Mouse (Mus musculus): ENCODE results near the gene Fam227a. TPM values are rescaled to one million over a fixed set of nuclear protein-coding genes. Genes with fewer than 3 reads are reported as not detected.

The Fam227a gene
- polyA plus RNA-seq (2012; rRNA removed) = 7.5 and 7.9 TPM in 2 replicates
- polyA plus RNA-seq (2014; fragmentation: Nextera tagmentation; extraction: Ambion mirVana) = 1.3 and 2.0 TPM in 2 replicates

DNA sequence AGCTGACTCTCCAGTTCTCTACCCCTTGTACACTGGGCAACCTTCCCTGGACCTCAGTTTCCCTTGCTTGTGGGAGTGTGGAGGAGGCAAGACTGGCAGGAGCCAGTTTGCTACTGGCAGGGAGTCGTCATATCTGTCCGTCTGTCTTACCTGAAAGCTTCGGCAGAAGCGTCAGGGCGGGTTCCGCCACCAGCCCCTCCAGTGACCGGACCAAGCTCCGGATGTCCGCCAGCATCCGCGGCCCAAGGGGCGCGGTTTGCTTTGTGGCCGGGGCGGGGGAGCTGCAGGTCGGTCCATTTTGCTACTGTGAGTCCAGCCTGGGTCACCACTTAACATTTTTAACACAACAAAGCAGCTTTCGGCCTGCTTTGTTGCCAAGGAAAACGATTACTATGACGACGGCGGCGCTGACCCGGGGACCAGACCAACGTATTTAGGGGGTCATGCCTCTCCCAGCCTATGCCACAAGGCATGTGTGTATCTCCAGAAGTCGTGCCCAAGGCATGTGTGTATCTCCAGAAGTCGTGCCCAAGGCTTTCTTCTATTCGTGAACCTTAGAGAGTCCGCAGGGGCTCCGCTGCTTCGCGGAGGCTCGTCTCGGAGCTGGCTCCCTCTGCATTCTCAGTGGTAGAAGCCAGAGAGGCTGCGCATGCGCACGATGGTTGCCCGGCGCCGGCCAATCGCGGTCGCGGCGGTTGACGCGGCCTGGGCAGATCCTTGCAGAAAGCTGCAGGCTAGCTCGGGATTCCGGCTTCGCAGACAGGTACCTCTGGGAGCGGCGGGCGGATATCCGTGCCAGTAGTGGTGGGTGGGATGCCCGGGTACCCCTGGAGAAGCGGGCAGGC lies at the start of gene Fam227a, which contains the start of gene Cby1:
TSS of gene Fam227a (minus strand) at position 426 of the 845 bp plus-strand sequence.
TSS of gene Cby1 (plus strand) at position 669 of the 845 bp plus-strand sequence.
- no peaks in the 10 kb centered on the region for H3K9me3 ChIP-seq (ENCODE audit: control insufficient read depth, low read length)
- no peaks in the 10 kb centered on the region for H3K27me3 ChIP-seq (ENCODE audit: control insufficient read depth, insufficient read depth, low read length)
- no peaks in the 10 kb centered on the region; the same call in 1 of the 2 replicates for H3K36me3 ChIP-seq (ENCODE audit: control insufficient read depth, insufficient read depth, low read length)
- H3K4me1 ChIP-seq (ENCODE audit: control insufficient read depth, insufficient read depth, low read length) = peaks cover 6% of the 10 kb centered on the region; the same call in 1 of the 2 replicates
- peak within 1 kb of the TSS; percentile 83 for H3K4me3 ChIP-seq (replicated peaks; ENCODE audit: low read length)
- H3K4me2 ChIP-seq (replicated peaks; ENCODE audit: low read depth, low read length, severe bottlenecking) = peak within 1 kb of the TSS; percentile 87
- H3K9ac ChIP-seq (ENCODE audit: low read depth, low read length, severe bottlenecking) = peak within 1 kb of the TSS; percentile 74
- H3K27ac ChIP-seq (replicated peaks; ENCODE audit: low read depth, low read length) = peak within 1 kb of the TSS; percentile 95
- DNase-seq (ENCODE audit: low spot score) (peak; percentile 96), ATAC-seq (ENCODE audit: low FRiP score, low read depth) (peak; percentile 89)
- WGBS = under 1% methylated on average over 55 of the region's 55 CpGs
- TF ChIP-seq POLR2A (IDR thresholded peaks at IDR 0.05; ENCODE audit: borderline replicate concordance, extremely low read depth, insufficient read depth, insufficient read length) = 0 out of 2 replicates have a peak, but pooled peaks have one; percentile 59

GRCm38 (mm10) chr15:79708229-79708822 lies 49.6 kb upstream of the Fam227a start:
- TF ChIP-seq POLR2A (IDR thresholded peaks at IDR 0.05; ENCODE audit: borderline replicate concordance, extremely low read depth, insufficient read depth, insufficient read length) = no peak
- WGBS = 79% methylated on average over 4 of the region's 5 CpGs

DNA sequence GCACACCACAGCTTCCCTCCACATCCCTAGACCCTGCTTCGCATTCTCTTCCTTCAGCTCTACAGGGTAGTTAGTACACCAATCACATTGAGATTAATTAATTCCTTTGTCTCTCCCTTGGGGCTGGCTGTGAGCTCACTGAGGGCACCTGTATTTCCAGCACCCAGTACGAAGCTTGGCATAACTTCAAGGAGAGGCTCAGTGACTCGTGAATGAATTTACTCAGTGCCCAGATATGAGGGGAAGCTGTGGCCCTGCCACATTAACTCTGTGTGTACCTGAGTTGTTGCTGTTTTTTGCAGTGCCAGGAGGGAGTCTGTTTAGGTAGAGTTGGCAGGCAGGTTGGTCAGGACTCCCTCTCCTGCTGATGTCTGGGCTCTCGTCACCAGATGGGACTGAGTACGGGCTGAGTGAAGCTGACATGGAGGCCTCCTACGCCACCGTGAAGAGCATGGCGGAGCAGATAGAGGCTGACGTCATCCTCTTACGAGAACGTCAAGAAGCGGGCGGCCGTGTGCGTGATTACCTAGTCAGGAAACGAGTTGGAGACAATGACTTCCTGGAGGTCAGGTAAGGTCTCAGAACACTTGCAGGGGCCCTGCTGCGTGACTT lies 48.0 kb upstream of the Fam227a start:
- H3K4me3 ChIP-seq (replicated peaks; ENCODE audit: low read length) = no peak overlapping the region
- ATAC-seq (ENCODE audit: low FRiP score, low read depth) (no peak), DNase-seq (ENCODE audit: low spot score) (no peak)
- no peak overlapping the region for H3K4me2 ChIP-seq (replicated peaks; ENCODE audit: low read depth, low read length, severe bottlenecking)
- WGBS = 90% methylated on average over 17 of the region's 17 CpGs
- no peak for TF ChIP-seq POLR2A (IDR thresholded peaks at IDR 0.05; ENCODE audit: borderline replicate concordance, extremely low read depth, insufficient read depth, insufficient read length)
- no peak overlapping the region for H3K9ac ChIP-seq (ENCODE audit: low read depth, low read length, severe bottlenecking)
- H3K36me3 ChIP-seq (ENCODE audit: control insufficient read depth, insufficient read depth, low read length) = peaks cover 55% of the 10 kb centered on the region
- no peaks in the 10 kb centered on the region for H3K27me3 ChIP-seq (ENCODE audit: control insufficient read depth, insufficient read depth, low read length)
- H3K4me1 ChIP-seq (ENCODE audit: control insufficient read depth, insufficient read depth, low read length) = no peaks in the 10 kb centered on the region
- no peaks in the 10 kb centered on the region for H3K9me3 ChIP-seq (ENCODE audit: control insufficient read depth, low read length)
- H3K27ac ChIP-seq (replicated peaks; ENCODE audit: low read depth, low read length) = no peak overlapping the region

More at GRCm38 (mm10) chr15:79708229-79708822, 49.6 kb upstream of the Fam227a start:
- ATAC-seq (ENCODE audit: low FRiP score, low read depth) (no peak), DNase-seq (ENCODE audit: low spot score) (no peak)
- Histone ChIP-seq H3K27ac (replicated peaks; ENCODE audit: low read depth, low read length) (no peak overlapping the region), H3K4me3 (replicated peaks; ENCODE audit: low read length) (no peak overlapping the region), H3K4me2 (replicated peaks; ENCODE audit: low read depth, low read length, severe bottlenecking) (no peak overlapping the region), H3K4me1 (ENCODE audit: control insufficient read depth, insufficient read depth, low read length) (no peaks in the 10 kb centered on the region), H3K9me3 (ENCODE audit: control insufficient read depth, low read length) (no peaks in the 10 kb centered on the region), H3K27me3 (ENCODE audit: control insufficient read depth, insufficient read depth, low read length) (no peaks in the 10 kb centered on the region), H3K36me3 (ENCODE audit: control insufficient read depth, insufficient read depth, low read length) (peaks cover 69% of the 10 kb centered on the region), H3K9ac (ENCODE audit: low read depth, low read length, severe bottlenecking) (no peak overlapping the region)

GRCm38 (mm10) chr15:79697558-79698187 lies 38.9 kb upstream of the Fam227a start:
- Histone ChIP-seq H3K4me1 (ENCODE audit: control insufficient read depth, insufficient read depth, low read length) (peaks cover 6% of the 10 kb centered on the region), H3K4me3 (replicated peaks; ENCODE audit: low read length) (no peak overlapping the region), H3K4me2 (replicated peaks; ENCODE audit: low read depth, low read length, severe bottlenecking) (no peak overlapping the region), H3K27ac (replicated peaks; ENCODE audit: low read depth, low read length) (no peak overlapping the region), H3K9ac (ENCODE audit: low read depth, low read length, severe bottlenecking) (no peak overlapping the region), H3K36me3 (ENCODE audit: control insufficient read depth, insufficient read depth, low read length) (peaks cover 19% of the 10 kb centered on the region), H3K27me3 (ENCODE audit: control insufficient read depth, insufficient read depth, low read length) (no peaks in the 10 kb centered on the region), H3K9me3 (ENCODE audit: control insufficient read depth, low read length) (no peaks in the 10 kb centered on the region)
- WGBS = 74% methylated on average over 9 of the region's 9 CpGs
- no peak for DNase-seq (ENCODE audit: low spot score)
- ATAC-seq (ENCODE audit: low FRiP score, low read depth) = no peak
- TF ChIP-seq POLR2A (IDR thresholded peaks at IDR 0.05; ENCODE audit: borderline replicate concordance, extremely low read depth, insufficient read depth, insufficient read length) = no peak
